Mouse (Mus musculus) heart, adult 2 months (tissue): ENCODE data around the gene Acox1. TPM values are rescaled to one million over a fixed set of nuclear protein-coding genes. Genes with fewer than 3 reads are reported as not detected.

Source experiments
- DNase-seq, 2 experiments: peaks; one replicate each; pipeline ENCODE4 v3.0.0; 2021
- H3K27ac ChIP-seq: fragments of 200-600 bp; 2 replicates; pipeline ENCODE4 v1.8.1; 2022
- H3K27me3 ChIP-seq: fragments of 200-500 bp; 2 replicates; pipeline ENCODE4 v1.6.1; 2012; ENCODE audit warnings: mild to moderate bottlenecking, low read length, inconsistent platforms, mixed read lengths; ENCODE audit not compliant: control insufficient read depth, insufficient read depth
- H3K36me3 ChIP-seq: fragments of 200-500 bp; 2 replicates; pipeline ENCODE4 v1.6.1; 2012; ENCODE audit warnings: low read length, inconsistent platforms; ENCODE audit not compliant: control insufficient read depth, insufficient read depth
- H3K4me1 ChIP-seq: fragments of 200-500 bp; 2 replicates; pipeline ENCODE4 v1.6.1; 2011; ENCODE audit warnings: low read length; ENCODE audit not compliant: control insufficient read depth, insufficient read depth
- H3K4me3 ChIP-seq: fragments of 200-600 bp; 2 replicates; pipeline ENCODE4 v1.8.1; 2022
- H3K79me2 ChIP-seq: fragments of 200-500 bp; replicated peaks from 2 replicates; pipeline ENCODE4 v1.6.1; 2012; ENCODE audit warnings: mild to moderate bottlenecking, inconsistent platforms, low read length, moderate library complexity, mixed read lengths; ENCODE audit not compliant: control insufficient read depth, insufficient read depth
- H3K9ac ChIP-seq: fragments of 200-500 bp; 2 replicates; pipeline ENCODE4 v1.6.1; 2012; ENCODE audit warnings: low read depth, mild to moderate bottlenecking, control low read depth, inconsistent platforms, low read length, mixed read lengths
- CTCF ChIP-seq: fragments of 200-600 bp; IDR thresholded peaks from 2 replicates; pipeline ENCODE4 v1.8.1; 2022; ENCODE audit warnings: antibody characterized with exemption, mild to moderate bottlenecking, moderate library complexity
- EP300 ChIP-seq: fragments of 200-500 bp; IDR thresholded peaks from 2 replicates; pipeline ENCODE4 v1.6.1; 2011; ENCODE audit warnings: low read depth, low read length, control low read depth; ENCODE audit not compliant: insufficient read depth
- POLR2A ChIP-seq: fragments of 200-500 bp; IDR thresholded peaks from 2 replicates; pipeline ENCODE4 v1.6.1; 2011; ENCODE audit warnings: mild to moderate bottlenecking, low read depth, low read length, control low read depth; ENCODE audit not compliant: insufficient read depth
- WGBS: fragments of 180-500 bp; shearing (Covaris S2); methylation state at CpG from one replicate; pipeline ENCODE4 v1.1.7; 2018; 5-methylcytosine and 5-hydroxymethylcytosine counted together
- intact Hi-C: fragments of 180-260 bp; cut with DNase I; formaldehyde crosslinking; loops from one replicate; pipeline ENCODE4 v1.15.1; 2025
- polyA plus RNA-seq: library from polyadenylated mRNA; depleted of rRNA; stranded (reverse); fragments of >200 nt; gene quantifications from 2 replicates; pipeline ENCODE4 v1.2.3, GENCODE M21; 2012
- total RNA-seq, 2 experiments: library from RNA; stranded (reverse); gene quantifications; 2 replicates each; pipeline ENCODE4 v1.2.3; 2021

Gene Acox1
- total and polyA plus RNA-seq, 3 experiments = 134 to 195 (median 159) TPM

DNA sequence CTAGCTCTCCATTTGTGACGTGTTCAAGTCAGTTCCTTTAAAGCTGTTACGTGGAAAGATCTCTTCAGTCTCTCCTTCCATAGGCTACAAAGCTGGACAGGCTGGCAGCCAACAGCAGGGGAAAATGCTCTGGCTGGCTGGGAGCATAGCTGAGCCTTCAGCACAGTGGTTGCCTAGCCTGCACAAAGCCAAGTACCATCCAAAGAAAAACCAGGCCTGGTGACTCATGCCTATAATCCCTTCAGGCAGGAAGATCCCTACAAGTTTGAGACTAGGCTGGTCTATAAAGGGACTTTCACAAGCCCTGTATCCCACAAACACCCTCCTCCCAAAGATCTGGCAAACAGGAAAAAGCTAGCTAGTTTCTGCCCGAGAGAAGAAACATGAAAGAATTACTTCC is 13.0 kb downstream of the Acox1 start:
- TF ChIP-seq POLR2A = no peak
- TF ChIP-seq CTCF = no peak
- no peak for TF ChIP-seq EP300
- DNase-seq = no peak
- no peaks in the 10 kb centered on the region for H3K27me3 ChIP-seq
- no peak overlapping the region for H3K4me3 ChIP-seq
- H3K4me1 ChIP-seq = peaks cover 12% of the 10 kb centered on the region
- H3K79me2 ChIP-seq = peaks cover 7% of the 10 kb centered on the region
- intact Hi-C loops = no loop called here
- 54% methylated on average over 3 of the region's 3 CpGs for WGBS
- peaks cover 13% of the 10 kb centered on the region for H3K36me3 ChIP-seq
- H3K9ac ChIP-seq = no peak overlapping the region
- H3K27ac ChIP-seq = no peak overlapping the region

DNA sequence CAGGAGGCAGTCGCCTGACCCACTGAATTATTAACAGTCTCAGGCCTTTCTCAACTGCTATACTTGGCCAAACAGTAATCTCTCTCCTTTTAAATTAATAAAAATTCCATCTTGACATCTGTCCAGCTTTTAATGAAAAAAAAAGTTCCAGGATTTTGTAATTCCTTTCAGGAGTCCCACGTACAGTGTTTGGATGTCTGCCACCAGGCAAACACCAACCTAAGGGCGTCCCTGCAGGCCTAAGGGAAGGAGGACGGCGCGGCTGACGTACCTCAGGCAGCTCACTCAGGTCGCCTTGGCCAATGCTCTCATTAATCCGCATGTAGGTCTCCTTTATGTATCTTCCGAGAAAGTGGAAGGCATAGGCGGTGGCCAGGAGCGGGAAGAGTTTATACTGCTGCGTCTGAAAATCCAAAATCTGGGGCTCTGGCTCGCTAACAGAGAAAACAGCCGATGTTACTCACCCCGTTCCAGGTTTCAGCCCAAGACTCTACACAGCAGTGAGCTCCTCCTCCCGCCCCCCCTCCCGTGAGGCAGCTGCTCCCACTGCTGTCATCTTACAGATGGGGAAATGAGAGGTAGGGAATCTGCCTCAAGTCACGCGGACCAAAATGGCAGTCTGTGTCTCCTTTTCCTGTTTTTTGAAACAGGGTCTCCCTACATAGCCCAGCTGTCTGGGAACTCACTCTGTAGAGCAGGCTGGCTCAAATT is 20.3 kb downstream of the Acox1 start:
- DNase-seq = no peak
- WGBS = 88% methylated on average over 20 of the region's 20 CpGs
- H3K27me3 ChIP-seq = no peaks in the 10 kb centered on the region
- no peak overlapping the region for H3K4me3 ChIP-seq
- no peaks in the 10 kb centered on the region for H3K36me3 ChIP-seq
- no peaks in the 10 kb centered on the region for H3K4me1 ChIP-seq
- no peak overlapping the region for H3K27ac ChIP-seq
- no peaks in the 10 kb centered on the region for H3K79me2 ChIP-seq
- TF ChIP-seq CTCF = no peak
- no peak for TF ChIP-seq POLR2A
- no peak for TF ChIP-seq EP300
- intact Hi-C loops = no loop called here
- H3K9ac ChIP-seq = no peak overlapping the region

DNA sequence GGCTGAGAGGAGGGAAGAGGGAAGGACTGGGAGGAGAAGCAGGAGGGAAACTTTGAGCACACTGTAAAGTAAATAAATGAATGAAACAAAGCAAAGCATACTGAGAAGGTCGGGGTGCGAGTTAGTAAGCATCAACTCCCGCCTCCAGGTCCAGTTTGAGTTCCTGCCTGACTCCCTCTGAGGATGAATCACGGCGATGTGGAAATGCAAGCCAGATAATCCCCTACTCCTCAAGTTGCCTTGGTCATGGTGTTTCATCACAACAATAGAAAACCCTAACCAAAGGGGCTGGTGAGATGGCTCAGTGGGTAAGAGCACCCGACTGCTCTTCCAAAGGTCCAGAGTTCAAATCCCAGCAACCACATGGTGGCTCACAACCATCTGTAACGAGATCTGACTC is 22.8 kb downstream of the Acox1 start:
- Histone ChIP-seq H3K79me2 (no peaks in the 10 kb centered on the region), H3K36me3 (no peaks in the 10 kb centered on the region), H3K27me3 (no peaks in the 10 kb centered on the region), H3K27ac (no peak overlapping the region), H3K4me3 (no peak overlapping the region), H3K4me1 (no peaks in the 10 kb centered on the region), H3K9ac (no peak overlapping the region)
- WGBS = 88% methylated on average over 7 of the region's 7 CpGs
- TF ChIP-seq POLR2A = no peak
- no peak for TF ChIP-seq EP300
- no peak for TF ChIP-seq CTCF
- intact Hi-C loops = no loop called here
- no peak for DNase-seq

DNA sequence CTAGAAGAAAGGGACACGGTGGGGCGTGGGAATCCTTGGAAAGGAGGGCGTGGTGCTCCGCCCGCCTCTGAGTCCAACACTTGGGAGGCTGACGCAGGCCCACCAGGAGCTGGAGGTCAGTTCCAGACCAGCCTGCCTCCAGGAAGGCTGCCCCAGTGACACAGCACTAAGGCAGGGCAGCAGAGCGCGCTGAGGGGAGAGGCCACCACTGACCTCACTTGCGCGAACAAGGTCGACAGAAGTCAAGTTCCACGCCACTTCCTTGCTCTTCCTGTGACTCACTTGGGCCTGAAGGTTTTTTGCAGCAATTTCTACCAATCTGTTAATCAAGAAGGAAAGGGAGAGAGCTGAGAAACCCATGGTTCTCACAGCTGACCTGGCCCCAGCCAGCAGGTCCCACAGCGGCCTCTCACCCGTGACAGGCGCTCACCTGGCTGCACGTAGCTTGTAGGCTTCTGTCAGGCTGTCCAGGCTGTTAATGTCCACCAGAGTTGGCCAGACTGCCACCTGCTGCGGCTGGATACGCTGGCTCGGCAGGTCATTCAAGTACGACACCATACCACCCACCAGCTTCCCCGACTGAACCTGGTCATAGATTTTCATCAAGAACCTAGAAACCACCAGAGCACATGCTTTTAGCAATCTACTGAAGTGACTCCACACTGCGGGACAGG is 23.9 kb downstream of the Acox1 start:
- Histone ChIP-seq H3K36me3 (no peaks in the 10 kb centered on the region), H3K9ac (no peak overlapping the region), H3K79me2 (no peaks in the 10 kb centered on the region), H3K4me3 (no peak overlapping the region), H3K27me3 (no peaks in the 10 kb centered on the region), H3K4me1 (no peaks in the 10 kb centered on the region), H3K27ac (no peak overlapping the region)
- intact Hi-C loops = no loop called here
- WGBS = 92% methylated on average over 22 of the region's 22 CpGs
- TF ChIP-seq EP300 = no peak
- no peak for TF ChIP-seq CTCF
- no peak for TF ChIP-seq POLR2A
- DNase-seq = no peak

DNA sequence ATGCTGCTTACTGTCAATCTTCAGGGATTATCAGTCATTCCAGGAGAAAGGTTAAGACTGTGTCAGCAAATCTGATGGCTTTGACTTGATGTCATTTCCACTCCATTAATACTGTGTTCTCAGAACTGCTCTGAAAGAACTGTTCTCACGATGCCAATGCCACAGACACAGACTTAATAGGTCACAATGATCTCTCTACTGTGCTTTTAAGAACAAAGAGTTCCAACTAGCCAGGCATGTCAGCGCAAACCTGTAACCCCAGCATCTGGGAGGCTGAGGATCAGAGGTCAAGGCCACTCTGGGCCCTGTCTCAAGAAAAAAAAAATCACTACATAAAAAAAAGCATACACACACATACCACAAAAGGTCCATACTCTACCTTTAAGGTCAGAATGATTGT is 26.9 kb downstream of the Acox1 start:
- Histone ChIP-seq H3K4me1 (no peaks in the 10 kb centered on the region; the same call in 1 of the 2 replicates), H3K9ac (no peak overlapping the region), H3K27me3 (no peaks in the 10 kb centered on the region), H3K79me2 (no peaks in the 10 kb centered on the region), H3K36me3 (no peaks in the 10 kb centered on the region), H3K4me3 (no peak overlapping the region), H3K27ac (no peak overlapping the region)
- DNase-seq = no peak
- 92% methylated on average over 2 of the region's 2 CpGs for WGBS
- TF ChIP-seq CTCF (no peak), EP300 (no peak), POLR2A (no peak)
- intact Hi-C loops = no loop called here
